Mouse (Mus musculus): ENCODE data around the gene Atp5f1. TPM values are rescaled to one million over a fixed set of nuclear protein-coding genes. Genes with fewer than 3 reads are reported as not detected.
"Not testable (repeated sequence)": the region's sequence is repeated elsewhere in the genome, so short reads cannot be mapped to it uniquely, and the experiment has no call there.

Atp5f1 gene
- 548 and 549 TPM in 2 replicates for polyA plus RNA-seq (2014; fragmentation: Nextera tagmentation; extraction: Ambion mirVana)

- Histone ChIP-seq H3K4me1 (ENCODE audit: control insufficient read depth, insufficient read depth, low read length) (peaks cover 12% of the 10 kb centered on the region; the same call in 1 of the 2 replicates), H3K4me2 (ENCODE audit: low read depth) (peak within 1 kb of the TSS; percentile 71), H3K9ac (ENCODE audit: low read length) (peak within 1 kb of the TSS; percentile 94), H3K9me3 (ENCODE audit: control insufficient read depth, low read length) (no peaks in the 10 kb centered on the region), H3K27ac (ENCODE audit: low read depth, low read length) (peak within 1 kb of the TSS; percentile 92), H3K27me3 (ENCODE audit: control insufficient read depth, insufficient read depth, low read length) (no peaks in the 10 kb centered on the region), H3K36me3 (ENCODE audit: control insufficient read depth, insufficient read depth, low read length) (peaks cover 8% of the 10 kb centered on the region), H3K4me3 (ENCODE audit: low read depth, low read length) (peak within 1 kb of the TSS; percentile 81)
- no peak for DNase-seq (ENCODE audit: low spot score)
- ATAC-seq (ENCODE audit: insufficient read depth, low FRiP score, low TSS enrichment) = no peak
- WGBS = 5% methylated on average over 6 of the region's 6 CpGs
Measured at GRCm38 (mm10) chr3:105959999-105960398, at the start of gene Atp5f1. Atp5f1 (minus strand) TSS chr3:105960099.

- not testable (repeated sequence) for H3K4me1 ChIP-seq (ENCODE audit: control insufficient read depth, insufficient read depth, low read length); H3K4me3 ChIP-seq (ENCODE audit: low read depth, low read length); H3K36me3 ChIP-seq (ENCODE audit: control insufficient read depth, insufficient read depth, low read length); ATAC-seq (ENCODE audit: insufficient read depth, low FRiP score, low TSS enrichment); H3K9me3 ChIP-seq (ENCODE audit: control insufficient read depth, low read length); H3K4me2 ChIP-seq (ENCODE audit: low read depth); H3K27me3 ChIP-seq (ENCODE audit: control insufficient read depth, insufficient read depth, low read length); H3K27ac ChIP-seq (ENCODE audit: low read depth, low read length); H3K9ac ChIP-seq (ENCODE audit: low read length); DNase-seq (ENCODE audit: low spot score)
- 71% methylated on average over 10 of the region's 10 CpGs for WGBS
Measured at GRCm38 (mm10) chr3:106003360-106003759, 43.5 kb upstream of the Atp5f1 start.

GRCm38 (mm10) chr3:106001416-106002370 lies 41.8 kb upstream of the Atp5f1 start:
- no peaks in the 10 kb centered on the region for H3K4me1 ChIP-seq (ENCODE audit: control insufficient read depth, insufficient read depth, low read length)
- 22% methylated on average over 17 of the region's 17 CpGs for WGBS
- H3K4me3 ChIP-seq (ENCODE audit: low read depth, low read length) = no peak overlapping the region

GRCm38 (mm10) chr3:106000707-106001375 lies 40.9 kb upstream of the Atp5f1 start:
- WGBS = 21% methylated on average over 11 of the region's 11 CpGs

More at GRCm38 (mm10) chr3:106001416-106002370, 41.8 kb upstream of the Atp5f1 start:
- Histone ChIP-seq H3K9ac (ENCODE audit: low read length) (no peak overlapping the region), H3K27ac (ENCODE audit: low read depth, low read length) (no peak overlapping the region), H3K9me3 (ENCODE audit: control insufficient read depth, low read length) (no peaks in the 10 kb centered on the region), H3K4me2 (ENCODE audit: low read depth) (peak overlapping the region; percentile 27; the same call in 1 of the 2 replicates), H3K27me3 (ENCODE audit: control insufficient read depth, insufficient read depth, low read length) (no peaks in the 10 kb centered on the region), H3K36me3 (ENCODE audit: control insufficient read depth, insufficient read depth, low read length) (no peaks in the 10 kb centered on the region)
- ATAC-seq (ENCODE audit: insufficient read depth, low FRiP score, low TSS enrichment) (peak; percentile 72), DNase-seq (ENCODE audit: low spot score) (peak; percentile 59)

GRCm38 (mm10) chr3:105994730-105995129 lies 34.8 kb upstream of the Atp5f1 start:
- WGBS = 61% methylated on average over 2 of the region's 2 CpGs

More at GRCm38 (mm10) chr3:106000707-106001375, 40.9 kb upstream of the Atp5f1 start:
- DNase-seq (ENCODE audit: low spot score) (peak; percentile 19), ATAC-seq (ENCODE audit: insufficient read depth, low FRiP score, low TSS enrichment) (0 out of 2 replicates have a peak, but pooled peaks have one; percentile 27)
- Histone ChIP-seq H3K27ac (ENCODE audit: low read depth, low read length) (no peak overlapping the region), H3K36me3 (ENCODE audit: control insufficient read depth, insufficient read depth, low read length) (no peaks in the 10 kb centered on the region), H3K9ac (ENCODE audit: low read length) (no peak overlapping the region), H3K4me1 (ENCODE audit: control insufficient read depth, insufficient read depth, low read length) (no peaks in the 10 kb centered on the region), H3K4me2 (ENCODE audit: low read depth) (peak overlapping the region; percentile 27; the same call in 1 of the 2 replicates), H3K9me3 (ENCODE audit: control insufficient read depth, low read length) (no peaks in the 10 kb centered on the region), H3K27me3 (ENCODE audit: control insufficient read depth, insufficient read depth, low read length) (no peaks in the 10 kb centered on the region), H3K4me3 (ENCODE audit: low read depth, low read length) (no peak overlapping the region)

GRCm38 (mm10) chr3:105991653-105992283 lies 31.9 kb upstream of the Atp5f1 start:
- no peaks in the 10 kb centered on the region for H3K36me3 ChIP-seq (ENCODE audit: control insufficient read depth, insufficient read depth, low read length)
- DNase-seq (ENCODE audit: low spot score) = peak; percentile 23
- no peak overlapping the region for H3K9ac ChIP-seq (ENCODE audit: low read length)
- WGBS = 33% methylated on average over 4 of the region's 4 CpGs
- ATAC-seq (ENCODE audit: insufficient read depth, low FRiP score, low TSS enrichment) = no peak
- no peaks in the 10 kb centered on the region for H3K27me3 ChIP-seq (ENCODE audit: control insufficient read depth, insufficient read depth, low read length)
- H3K4me2 ChIP-seq (ENCODE audit: low read depth) = no peak overlapping the region
- H3K9me3 ChIP-seq (ENCODE audit: control insufficient read depth, low read length) = no peaks in the 10 kb centered on the region
- no peak overlapping the region for H3K4me3 ChIP-seq (ENCODE audit: low read depth, low read length)
- H3K4me1 ChIP-seq (ENCODE audit: control insufficient read depth, insufficient read depth, low read length) = no peaks in the 10 kb centered on the region
- H3K27ac ChIP-seq (ENCODE audit: low read depth, low read length) = no peak overlapping the region

More at GRCm38 (mm10) chr3:105994730-105995129, 34.8 kb upstream of the Atp5f1 start:
- no peaks in the 10 kb centered on the region for H3K4me1 ChIP-seq (ENCODE audit: control insufficient read depth, insufficient read depth, low read length)
- H3K9ac ChIP-seq (ENCODE audit: low read length) = no peak overlapping the region
- ATAC-seq (ENCODE audit: insufficient read depth, low FRiP score, low TSS enrichment) = no peak
- H3K4me2 ChIP-seq (ENCODE audit: low read depth) = no peak overlapping the region
- no peak overlapping the region for H3K27ac ChIP-seq (ENCODE audit: low read depth, low read length)
- H3K36me3 ChIP-seq (ENCODE audit: control insufficient read depth, insufficient read depth, low read length) = no peaks in the 10 kb centered on the region
- no peak overlapping the region for H3K4me3 ChIP-seq (ENCODE audit: low read depth, low read length)
- no peaks in the 10 kb centered on the region for H3K9me3 ChIP-seq (ENCODE audit: control insufficient read depth, low read length)
- DNase-seq (ENCODE audit: low spot score) = no peak
- no peaks in the 10 kb centered on the region for H3K27me3 ChIP-seq (ENCODE audit: control insufficient read depth, insufficient read depth, low read length)

GRCm38 (mm10) chr3:105989611-105990010 lies 29.7 kb upstream of the Atp5f1 start:
- not testable (repeated sequence) for H3K4me1 ChIP-seq (ENCODE audit: control insufficient read depth, insufficient read depth, low read length); H3K4me2 ChIP-seq (ENCODE audit: low read depth); H3K27me3 ChIP-seq (ENCODE audit: control insufficient read depth, insufficient read depth, low read length); ATAC-seq (ENCODE audit: insufficient read depth, low FRiP score, low TSS enrichment); H3K9ac ChIP-seq (ENCODE audit: low read length); H3K27ac ChIP-seq (ENCODE audit: low read depth, low read length); H3K4me3 ChIP-seq (ENCODE audit: low read depth, low read length); DNase-seq (ENCODE audit: low spot score); H3K9me3 ChIP-seq (ENCODE audit: control insufficient read depth, low read length); H3K36me3 ChIP-seq (ENCODE audit: control insufficient read depth, insufficient read depth, low read length)
- 53% methylated on average over 5 of the region's 5 CpGs for WGBS

- Histone ChIP-seq H3K27me3 (ENCODE audit: control insufficient read depth, insufficient read depth, low read length) (no peaks in the 10 kb centered on the region), H3K27ac (ENCODE audit: low read depth, low read length) (no peak overlapping the region), H3K4me1 (ENCODE audit: control insufficient read depth, insufficient read depth, low read length) (no peaks in the 10 kb centered on the region), H3K4me2 (ENCODE audit: low read depth) (no peak overlapping the region), H3K4me3 (ENCODE audit: low read depth, low read length) (no peak overlapping the region), H3K9me3 (ENCODE audit: control insufficient read depth, low read length) (no peaks in the 10 kb centered on the region), H3K9ac (ENCODE audit: low read length) (no peak overlapping the region), H3K36me3 (ENCODE audit: control insufficient read depth, insufficient read depth, low read length) (no peaks in the 10 kb centered on the region; the same call in 1 of the 2 replicates)
- no peak for ATAC-seq (ENCODE audit: insufficient read depth, low FRiP score, low TSS enrichment)
- DNase-seq (ENCODE audit: low spot score) = no peak
- 88% methylated on average over 2 of the region's 2 CpGs for WGBS
Measured at GRCm38 (mm10) chr3:105974174-105974573, 14.3 kb upstream of the Atp5f1 start.
